Mouse (Mus musculus) T-helper 17 cell (primary cell): Measurements from ENCODE around the gene Topors.

Experiments used
- in situ Hi-C, 2 experiments: fragments of 300-600 bp; cut with MboI, MseI; formaldehyde crosslinking; loops; 1 replicate in 1 of 2; 2 replicates in 1 of 2; pipeline ENCODE4 v1.15.1; 2025; ENCODE audit warnings: high pct_unique_total_duplicates in 2 of 2

Gene Topors

GRCm38 (mm10) chr4:40254385-40255103, 15.1 kb downstream of the Topors start:
- in situ Hi-C loops = loop anchor here in 1 of 2 experiments (25.0 kb wide), 1 partner anchor 1458 kb away; the partner anchor contains the start of genes Dctn3 and Rpp25l

- in situ Hi-C loops = loop anchor here in 1 of 2 experiments (25.0 kb wide), 1 partner anchor 1459 kb away; the partner anchor contains the start of genes Dctn3 and Rpp25l
Measured at GRCm38 (mm10) chr4:40253766-40254165, 15.9 kb downstream of the Topors start.

GRCm38 (mm10) chr4:40250984-40251383, 18.7 kb downstream of the Topors start:
- in situ Hi-C loops = loop anchor here in 1 of 2 experiments (25.0 kb wide), 1 partner anchor 1461 kb away; the partner anchor contains the start of genes Dctn3 and Rpp25l

- in situ Hi-C loops = no loop called here
Measured at GRCm38 (mm10) chr4:40244035-40244434, 25.6 kb downstream of the Topors start.

- in situ Hi-C loops = no loop called here
Measured at GRCm38 (mm10) chr4:40243006-40243405, 26.6 kb downstream of the Topors start.

GRCm38 (mm10) chr4:40241928-40242327, 27.7 kb downstream of the Topors start:
- in situ Hi-C loops = no loop called here

- in situ Hi-C loops = no loop called here
Measured at GRCm38 (mm10) chr4:40240272-40240744, 29.3 kb downstream of the Topors start.

GRCm38 (mm10) chr4:40239409-40240271, 30.0 kb downstream of the Topors start, which contains the start of gene Ddx58:
Ddx58 (minus strand) TSS chr4:40239828.
- in situ Hi-C loops = no loop called here

- in situ Hi-C loops = no loop called here
Measured at GRCm38 (mm10) chr4:40238483-40239408, 30.9 kb downstream of the Topors start.

- in situ Hi-C loops = no loop called here
Measured at GRCm38 (mm10) chr4:40236829-40237228, 32.8 kb downstream of the Topors start.

GRCm38 (mm10) chr4:40234256-40234655, 35.4 kb downstream of the Topors start:
- in situ Hi-C loops = loop anchor here in 1 of 2 experiments (5.0 kb wide), 1 partner anchor 48 kb away; no protein-coding TSS in a partner anchor

- in situ Hi-C loops = loop anchor here in 1 of 2 experiments (5.0 kb wide), 1 partner anchor 49 kb away; no protein-coding TSS in a partner anchor
Measured at GRCm38 (mm10) chr4:40233062-40233664, 36.5 kb downstream of the Topors start.

GRCm38 (mm10) chr4:40229723-40230122, 39.9 kb downstream of the Topors start:
- in situ Hi-C loops = loop anchor here in 1 of 2 experiments (5.0 kb wide), 1 partner anchor 53 kb away; no protein-coding TSS in a partner anchor

GRCm38 (mm10) chr4:40227886-40228285, 41.8 kb downstream of the Topors start:
- in situ Hi-C loops = no loop called here

- in situ Hi-C loops = no loop called here
Measured at GRCm38 (mm10) chr4:40227131-40227530, 42.5 kb downstream of the Topors start.

- in situ Hi-C loops = no loop called here
Measured at GRCm38 (mm10) chr4:40226095-40226494, 43.6 kb downstream of the Topors start.

GRCm38 (mm10) chr4:40221876-40222585, 47.6 kb downstream of the Topors start:
- in situ Hi-C loops = no loop called here

- in situ Hi-C loops = no loop called here
Measured at GRCm38 (mm10) chr4:40221004-40221760, 48.5 kb downstream of the Topors start.

- in situ Hi-C loops = no loop called here
Measured at GRCm38 (mm10) chr4:40220437-40220836, 49.2 kb downstream of the Topors start.
